Mouse (Mus musculus) heart, embryonic 13.5 days (tissue): Measurements from ENCODE around the gene Nacad. TPM values are rescaled to one million over a fixed set of nuclear protein-coding genes. Genes with fewer than 3 reads are reported as not detected.

ENCODE experiments used
- ATAC-seq: fragments of 200-750 bp; cut with Nextera tagmentation; 2 replicates; pipeline ENCODE4 v1.8.0; 2017; ENCODE audit warnings: moderate TSS enrichment; ENCODE audit not compliant: insufficient number of reproducible peaks, low FRiP score, low TSS enrichment; ENCODE audit errors: extremely low read depth
- H3K27ac ChIP-seq: fragments of 300-500 bp; sonication (generic); replicated peaks from 2 replicates; pipeline ENCODE4 v1.5.1; 2015; ENCODE audit warnings: moderate library complexity, mild to moderate bottlenecking, inconsistent platforms
- H3K27me3 ChIP-seq: fragments of 300-500 bp; sonication (generic); replicated peaks from 2 replicates; pipeline ENCODE4 v1.6.1; 2015; ENCODE audit warnings: mild to moderate bottlenecking, inconsistent platforms
- H3K36me3 ChIP-seq: fragments of 300-500 bp; sonication (generic); 2 replicates; pipeline ENCODE4 v1.6.1; 2015; ENCODE audit warnings: mild to moderate bottlenecking, inconsistent platforms
- H3K4me1 ChIP-seq: fragments of 300-500 bp; sonication (generic); 2 replicates; pipeline ENCODE4 v1.6.1; 2015; ENCODE audit warnings: inconsistent platforms
- H3K4me2 ChIP-seq: fragments of 300-500 bp; sonication (generic); 2 replicates; pipeline ENCODE4 v1.6.1; 2015; ENCODE audit warnings: inconsistent platforms, mild to moderate bottlenecking, moderate library complexity
- H3K4me3 ChIP-seq: fragments of 300-500 bp; sonication (generic); 2 replicates; pipeline ENCODE4 v1.5.1; 2015; ENCODE audit warnings: moderate library complexity, mild to moderate bottlenecking, inconsistent platforms
- H3K9ac ChIP-seq: fragments of 300-500 bp; sonication (generic); 2 replicates; pipeline ENCODE4 v1.6.1; 2015; ENCODE audit warnings: inconsistent platforms, mild to moderate bottlenecking, moderate library complexity
- H3K9me3 ChIP-seq: fragments of 300-500 bp; sonication (generic); 2 replicates; pipeline ENCODE4 v1.6.1; 2016; ENCODE audit warnings: inconsistent platforms
- WGBS: fragments of 180-500 bp; shearing (Covaris S2); methylation state at CpG from one replicate; pipeline ENCODE4 v1.1.7; 2015; ENCODE audit warnings: mixed read lengths; 5-methylcytosine and 5-hydroxymethylcytosine counted together
- polyA plus RNA-seq: library from polyadenylated mRNA; unstranded; fragments of >200 nt; fragmentation: Nextera tagmentation; extraction: Ambion mirVana; gene quantifications from 2 replicates; pipeline ENCODE4 v1.2.1, GENCODE M21; 2015

The Nacad gene
- polyA plus RNA-seq, 1 experiment from 2014 or later = 0.86 TPM

DNA sequence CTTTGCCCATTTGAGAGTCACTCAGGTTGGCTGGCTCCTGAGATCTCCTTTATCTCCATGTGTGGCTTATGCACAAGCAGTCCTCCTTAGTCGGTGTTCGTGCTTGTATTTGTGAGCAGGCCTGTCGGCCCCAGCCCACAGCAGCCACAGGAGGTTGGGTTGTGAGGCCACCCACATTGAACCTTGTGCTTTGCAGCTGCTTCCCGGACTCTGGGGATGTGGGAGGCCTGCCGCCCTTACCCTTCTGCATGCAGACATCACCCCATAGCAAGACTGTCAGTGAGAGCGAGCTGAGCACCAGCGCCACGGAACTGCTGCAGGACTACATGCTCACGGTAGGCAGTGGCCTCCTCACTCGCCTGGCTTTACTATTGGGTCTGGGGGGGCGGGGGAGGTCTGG, 12.4 kb downstream of the Nacad start:
- no peak overlapping the region for H3K27ac ChIP-seq
- H3K4me1 ChIP-seq = peaks cover 37% of the 10 kb centered on the region
- H3K9me3 ChIP-seq = no peaks in the 10 kb centered on the region
- H3K27me3 ChIP-seq = 0 out of 2 replicates have a peak, but pooled peaks cover 4% of the 10 kb centered on the region
- ATAC-seq = no peak
- H3K4me2 ChIP-seq = no peak overlapping the region
- 83% methylated on average over 11 of the region's 11 CpGs for WGBS
- H3K9ac ChIP-seq = no peak overlapping the region
- peaks cover 98% of the 10 kb centered on the region for H3K36me3 ChIP-seq
- no peak overlapping the region for H3K4me3 ChIP-seq

GRCm38 (mm10) chr11:6590933-6591675, 14.7 kb downstream of the Nacad start:
- H3K27me3 ChIP-seq = 0 out of 2 replicates have a peak, but pooled peaks cover under 1% of the 10 kb centered on the region
- peaks cover 41% of the 10 kb centered on the region for H3K4me1 ChIP-seq
- no peaks in the 10 kb centered on the region for H3K9me3 ChIP-seq
- no peak overlapping the region for H3K4me2 ChIP-seq
- H3K36me3 ChIP-seq = peaks cover 86% of the 10 kb centered on the region
- H3K9ac ChIP-seq = no peak overlapping the region
- 77% methylated on average over 10 of the region's 10 CpGs for WGBS
- H3K4me3 ChIP-seq = no peak overlapping the region
- ATAC-seq = no peak
- no peak overlapping the region for H3K27ac ChIP-seq

- Histone ChIP-seq H3K36me3 (peaks cover 86% of the 10 kb centered on the region), H3K4me2 (no peak overlapping the region), H3K27me3 (no peaks in the 10 kb centered on the region), H3K9ac (no peak overlapping the region), H3K9me3 (no peaks in the 10 kb centered on the region), H3K4me3 (no peak overlapping the region), H3K4me1 (peaks cover 34% of the 10 kb centered on the region), H3K27ac (no peak overlapping the region)
- 68% methylated on average over 7 of the region's 7 CpGs for WGBS
- ATAC-seq = no peak
Observed at GRCm38 (mm10) chr11:6589838-6590237, 16.0 kb downstream of the Nacad start.

DNA sequence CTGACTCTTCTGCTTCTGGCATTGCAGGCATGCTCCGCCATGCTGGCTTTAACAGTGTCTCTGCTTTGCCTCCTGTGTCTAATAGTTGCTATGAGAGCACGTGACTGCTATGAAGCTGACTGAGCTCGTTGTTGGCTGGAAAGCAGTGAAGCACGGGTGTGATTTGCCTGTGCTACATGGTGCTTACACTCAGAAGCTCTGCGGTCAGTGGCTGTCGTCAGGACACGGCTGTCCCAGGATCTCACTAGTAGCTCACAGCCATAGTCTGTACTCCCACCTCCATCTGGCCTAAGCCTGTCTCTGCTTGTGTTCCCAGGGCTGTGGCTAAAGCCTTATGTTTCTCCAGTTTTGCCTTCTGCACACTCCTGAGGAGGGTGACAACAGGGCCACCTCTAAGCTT, 17.6 kb downstream of the Nacad start:
- WGBS = 85% methylated on average over 7 of the region's 7 CpGs
- Histone ChIP-seq H3K9ac (no peak overlapping the region), H3K4me1 (peaks cover 22% of the 10 kb centered on the region), H3K4me3 (no peak overlapping the region), H3K27me3 (no peaks in the 10 kb centered on the region), H3K36me3 (peaks cover 74% of the 10 kb centered on the region), H3K4me2 (no peak overlapping the region), H3K27ac (no peak overlapping the region), H3K9me3 (no peaks in the 10 kb centered on the region)
- no peak for ATAC-seq

GRCm38 (mm10) chr11:6587249-6587940, 18.5 kb downstream of the Nacad start:
- H3K27me3 ChIP-seq = no peaks in the 10 kb centered on the region
- no peaks in the 10 kb centered on the region for H3K9me3 ChIP-seq
- H3K4me3 ChIP-seq = no peak overlapping the region
- no peak overlapping the region for H3K9ac ChIP-seq
- H3K36me3 ChIP-seq = peaks cover 71% of the 10 kb centered on the region
- no peak overlapping the region for H3K4me2 ChIP-seq
- peaks cover 22% of the 10 kb centered on the region for H3K4me1 ChIP-seq
- WGBS = 75% methylated on average over 7 of the region's 7 CpGs
- no peak for ATAC-seq
- no peak overlapping the region; the same call in 1 of the 2 replicates for H3K27ac ChIP-seq

DNA sequence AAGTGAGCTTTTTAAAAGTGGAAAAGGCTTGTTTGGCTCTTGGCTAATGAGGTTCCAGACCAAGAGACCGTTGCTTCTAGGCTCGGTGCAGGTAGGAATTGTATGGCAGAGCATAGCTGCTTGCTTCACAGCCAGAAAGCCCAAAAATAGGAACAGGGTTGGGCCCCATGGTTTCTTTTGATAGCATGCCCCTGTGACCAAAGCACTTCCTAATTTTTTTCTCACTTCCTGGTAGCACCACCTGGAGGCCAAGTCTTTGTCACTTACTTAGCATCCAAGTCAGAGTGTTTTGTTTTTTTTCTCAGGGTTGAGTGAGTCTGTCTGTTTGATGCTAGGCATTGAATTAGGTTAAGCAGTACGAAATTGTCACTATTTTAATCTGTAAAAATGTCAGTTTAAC, 19.2 kb downstream of the Nacad start:
- Histone ChIP-seq H3K9me3 (no peaks in the 10 kb centered on the region), H3K27me3 (no peaks in the 10 kb centered on the region), H3K4me1 (peaks cover 22% of the 10 kb centered on the region), H3K4me3 (no peak overlapping the region), H3K27ac (no peak overlapping the region), H3K4me2 (no peak overlapping the region), H3K36me3 (peaks cover 63% of the 10 kb centered on the region), H3K9ac (no peak overlapping the region)
- no peak for ATAC-seq
- WGBS = 61% methylated on average over 3 of the region's 3 CpGs

GRCm38 (mm10) chr11:6585748-6586147, 20.1 kb downstream of the Nacad start:
- Histone ChIP-seq H3K36me3 (peaks cover 55% of the 10 kb centered on the region), H3K4me1 (peaks cover 22% of the 10 kb centered on the region), H3K9ac (no peak overlapping the region), H3K27me3 (no peaks in the 10 kb centered on the region), H3K9me3 (no peaks in the 10 kb centered on the region), H3K4me2 (no peak overlapping the region), H3K4me3 (no peak overlapping the region), H3K27ac (no peak overlapping the region)
- ATAC-seq = no peak
- WGBS = 84% methylated on average over 8 of the region's 8 CpGs

- 89% methylated on average over 2 of the region's 2 CpGs for WGBS
- H3K9me3 ChIP-seq = no peaks in the 10 kb centered on the region
- peaks cover 43% of the 10 kb centered on the region for H3K36me3 ChIP-seq
- H3K4me2 ChIP-seq = no peak overlapping the region
- H3K4me3 ChIP-seq = no peak overlapping the region
- no peaks in the 10 kb centered on the region for H3K27me3 ChIP-seq
- H3K9ac ChIP-seq = no peak overlapping the region
- H3K27ac ChIP-seq = no peak overlapping the region
- peaks cover 15% of the 10 kb centered on the region for H3K4me1 ChIP-seq
- no peak for ATAC-seq
Observed at GRCm38 (mm10) chr11:6581560-6581959, 24.3 kb downstream of the Nacad start.

DNA sequence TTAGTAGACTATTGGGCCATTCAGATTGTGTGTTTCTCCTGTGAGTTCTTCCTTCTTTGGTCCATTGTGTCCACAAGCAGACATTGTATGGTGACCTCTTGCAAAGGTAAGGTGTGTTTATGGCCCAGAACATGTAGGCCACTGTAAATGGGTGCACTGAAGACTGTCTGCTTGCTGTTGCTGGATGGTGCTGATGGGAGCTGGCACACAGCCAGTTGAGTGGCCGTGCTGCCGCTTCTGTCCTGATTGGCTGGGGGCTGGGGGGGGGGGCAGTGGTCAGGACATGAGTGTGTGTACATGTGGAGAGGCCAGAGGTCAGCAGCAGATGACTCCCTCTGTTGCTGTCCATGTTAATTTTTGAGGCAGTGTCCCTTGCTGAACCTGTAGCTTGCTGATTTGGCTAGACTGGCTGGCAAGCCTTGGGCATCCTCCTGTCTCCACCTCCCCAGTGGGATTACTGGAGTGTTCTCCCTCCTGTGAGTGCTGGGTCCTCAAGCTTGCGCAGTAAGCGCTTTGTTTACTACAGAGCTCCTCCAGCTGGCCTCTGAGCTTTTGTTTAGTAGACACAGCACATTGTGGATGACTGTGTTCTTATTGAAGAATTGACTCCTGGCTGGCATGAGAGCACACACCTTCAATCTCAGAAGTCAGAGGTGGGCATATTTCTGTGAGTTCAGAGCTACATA, 25.6 kb downstream of the Nacad start:
- Histone ChIP-seq H3K27me3 (no peaks in the 10 kb centered on the region), H3K4me3 (no peak overlapping the region), H3K27ac (no peak overlapping the region), H3K4me1 (peaks cover 7% of the 10 kb centered on the region), H3K4me2 (no peak overlapping the region), H3K9me3 (no peaks in the 10 kb centered on the region), H3K36me3 (peaks cover 43% of the 10 kb centered on the region), H3K9ac (no peak overlapping the region)
- no peak for ATAC-seq
- WGBS = 58% methylated on average over 4 of the region's 4 CpGs

DNA sequence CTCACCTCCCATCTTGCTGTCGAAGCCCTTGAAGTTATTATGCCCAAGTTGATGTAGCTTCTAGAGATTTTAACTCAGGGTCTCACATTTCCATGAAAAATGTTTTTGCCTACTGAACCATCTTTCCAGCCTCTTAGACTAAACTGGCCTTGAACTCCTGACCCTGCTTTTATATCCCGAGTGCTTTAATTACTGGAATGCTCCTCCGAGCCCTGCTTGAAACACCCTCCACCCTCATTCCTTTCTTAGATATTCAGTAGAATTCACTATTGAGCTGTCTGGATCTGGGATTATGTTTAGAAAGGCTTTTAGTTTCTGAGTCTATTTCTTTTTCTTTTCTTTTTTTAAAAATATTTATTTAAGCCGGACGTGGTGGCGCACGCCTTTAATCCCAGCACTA, 26.5 kb downstream of the Nacad start:
- ATAC-seq = no peak

GRCm38 (mm10) chr11:6576151-6576550, 29.7 kb downstream of the Nacad start:
- no peak overlapping the region for H3K9ac ChIP-seq
- H3K4me3 ChIP-seq = no peak overlapping the region
- no peak for ATAC-seq
- 83% methylated on average over 3 of the region's 3 CpGs for WGBS
- H3K4me1 ChIP-seq = peaks cover 19% of the 10 kb centered on the region
- no peaks in the 10 kb centered on the region for H3K9me3 ChIP-seq
- no peak overlapping the region for H3K4me2 ChIP-seq
- no peak overlapping the region for H3K27ac ChIP-seq
- H3K27me3 ChIP-seq = no peaks in the 10 kb centered on the region
- peaks cover 54% of the 10 kb centered on the region for H3K36me3 ChIP-seq

More for the DNA sequence above, 26.5 kb downstream of the Nacad start:
- no peak overlapping the region for H3K4me3 ChIP-seq
- H3K27me3 ChIP-seq = no peaks in the 10 kb centered on the region
- no peak overlapping the region for H3K4me2 ChIP-seq
- peaks cover 42% of the 10 kb centered on the region for H3K36me3 ChIP-seq
- H3K9me3 ChIP-seq = no peaks in the 10 kb centered on the region
- 87% methylated on average over 7 of the region's 7 CpGs for WGBS
- peaks cover 7% of the 10 kb centered on the region for H3K4me1 ChIP-seq
- H3K27ac ChIP-seq = no peak overlapping the region
- no peak overlapping the region for H3K9ac ChIP-seq
